ENCODE assay signal across 8 mouse cellular contexts in the genomic region with DNA sequence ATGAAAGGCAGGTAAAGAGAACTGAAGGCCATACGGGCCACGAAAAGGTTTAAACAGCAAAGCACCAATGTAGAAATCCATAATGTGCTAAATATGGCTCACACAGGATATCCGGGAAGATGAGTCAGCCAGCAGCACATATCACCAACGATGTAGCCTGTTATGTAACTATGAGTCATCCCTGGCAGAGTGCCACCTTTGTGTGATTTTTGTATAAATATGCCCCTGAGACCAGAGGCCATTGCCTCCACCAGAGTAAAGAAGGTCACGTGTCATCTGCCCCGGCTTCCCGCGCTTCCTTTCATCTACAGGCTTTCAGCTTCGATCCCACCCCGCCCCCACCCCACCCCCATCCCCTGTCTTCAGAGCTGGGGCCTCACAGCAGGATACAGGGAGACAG.
DNase-seq lines count a peak whose midpoint lies in the region; ATAC-seq and TF ChIP-seq lines count a peak whose summit lies in the region.

No protein-coding gene starts in this region.

- WGBS in lung, embryonic 16.5 days = 26% methylated on average over 10 of the region's 10 CpGs

- H3K27me3 ChIP-seq in ES-Bruce4 (ENCODE audit: control insufficient read depth, insufficient read depth, low read length, poor library complexity, severe bottlenecking) = no peaks in the 10 kb centered on the region
- H3K27me3 ChIP-seq in lung, embryonic 16.5 days (ENCODE audit: control insufficient read depth, insufficient read depth, low read depth, low read length) = no peaks in the 10 kb centered on the region

- peak; percentile 80 for DNase-seq in brain, adult 2 months (ENCODE audit: low read depth, low spot score)
- peak; percentile 32 to 34 for DNase-seq in frontal cortex, postnatal 10 days (ENCODE audit: low spot score in 2 of 2)
- DNase-seq in layer of hippocampus, adult 9-11 months = peak; percentile 40
- peak; percentile 29 for DNase-seq in retina, embryonic 14.5 days (ENCODE audit: low spot score)
- DNase-seq in urinary bladder, postnatal 10 days (ENCODE audit: low spot score) = peak; percentile 21

- H3K4me1 ChIP-seq in ES-Bruce4 (ENCODE audit: control insufficient read depth, insufficient read depth, low read length) = peaks cover 6% of the 10 kb centered on the region
- H3K4me1 ChIP-seq in lung, embryonic 16.5 days (replicated peaks; ENCODE audit: control insufficient read depth, insufficient read depth, low read length) = 0 out of 2 replicates have a peak, but pooled peaks cover 4% of the 10 kb centered on the region

- no peak overlapping the region for H3K4me2 ChIP-seq in lung, embryonic 16.5 days (ENCODE audit: low read depth, low read length)

- H3K9ac ChIP-seq in ES-Bruce4 (ENCODE audit: low read depth, poor library complexity, severe bottlenecking) = no peak overlapping the region
- H3K9ac ChIP-seq in lung, embryonic 16.5 days (ENCODE audit: low read length) = no peak overlapping the region

- TF ChIP-seq CTCF in ES-Bruce4 (IDR thresholded peaks at IDR 0.05; ENCODE audit: low read depth, low read length) = no peak

- TF ChIP-seq EP300 in ES-Bruce4 (IDR thresholded peaks at IDR 0.05; ENCODE audit: insufficient read depth, low read depth, low read length) = no peak

- peak; percentile 82 to 90 for ATAC-seq in hematopoietic stem cell, adult 5-6 weeks (replicated peaks in 1 of 2; ENCODE audit: insufficient read depth in 1 of 2, low FRiP score in 2 of 2, low TSS enrichment in 1 of 2, low read depth in 1 of 2, poor library complexity in 2 of 2, severe bottlenecking in 2 of 2)
- peak; percentile 93 for ATAC-seq in lung, embryonic 16.5 days (ENCODE audit: low read depth)

- H3K4me3 ChIP-seq in ES-Bruce4 (ENCODE audit: low read depth, low read length) = no peak overlapping the region
- H3K4me3 ChIP-seq in lung, embryonic 16.5 days (ENCODE audit: low read length) = no peak overlapping the region

- peak overlapping the region; percentile 3; the same call in 1 of the 2 replicates for H3K27ac ChIP-seq in ES-Bruce4 (ENCODE audit: insufficient read depth, low read length)
- no peak overlapping the region for H3K27ac ChIP-seq in lung, embryonic 16.5 days (ENCODE audit: low read length)

- peaks cover 15% of the 10 kb centered on the region for H3K9me3 ChIP-seq in ES-Bruce4 (replicated peaks; ENCODE audit: control insufficient read depth, insufficient read depth, low read length, poor library complexity, severe bottlenecking)
- no peaks in the 10 kb centered on the region; the same call in 1 of the 2 replicates for H3K9me3 ChIP-seq in lung, embryonic 16.5 days (ENCODE audit: control insufficient read depth, low read length)

- TF ChIP-seq POLR2A in ES-Bruce4 (IDR thresholded peaks at IDR 0.05; ENCODE audit: insufficient read depth, low read length) = no peak

- H3K36me3 ChIP-seq in ES-Bruce4 (ENCODE audit: control insufficient read depth, insufficient read depth, low read length, poor library complexity, severe bottlenecking) = no peaks in the 10 kb centered on the region
- H3K36me3 ChIP-seq in lung, embryonic 16.5 days (ENCODE audit: control insufficient read depth, insufficient read depth, low read length) = no peaks in the 10 kb centered on the region

Comparison
In these comparisons a context has a peak if more than half of its experiments do, and no peak if none do; other contexts are left out.
1. DNase-seq: peak in every context shown above with its lines; median percentile 80 in brain, adult 2 months; 40 in layer of hippocampus, adult 9-11 months; 33 in frontal cortex, postnatal 10 days; 29 in retina, embryonic 14.5 days; 21 in urinary bladder, postnatal 10 days.